Mouse (Mus musculus): Measurements from ENCODE around the gene P2rx1.

Gene P2rx1

GRCm38 (mm10) chr11:73020953-73021800 lies 22.3 kb downstream of the P2rx1 start:
- in situ Hi-C loops (cut with MboI, MseI): no loop called here

DNA sequence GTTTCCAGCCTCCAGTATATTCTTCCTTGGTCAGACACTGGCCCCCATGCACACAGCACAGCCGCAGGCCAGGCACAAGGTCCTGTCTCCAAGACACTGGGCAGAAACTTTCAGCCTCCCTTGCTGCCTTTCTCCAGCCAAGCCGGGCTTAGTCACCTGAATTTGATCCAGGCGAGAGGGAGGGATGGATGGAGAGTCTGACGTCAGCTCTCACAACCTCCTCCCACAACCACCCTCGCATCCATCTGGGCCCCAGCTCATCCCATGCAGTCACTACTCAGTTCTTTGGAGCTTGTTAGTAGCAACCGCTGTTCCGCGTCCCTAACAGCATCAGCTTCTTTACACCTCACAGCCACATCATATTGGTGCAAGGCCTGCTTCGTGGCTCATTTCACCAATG lies 24.2 kb downstream of the P2rx1 start:
- in situ Hi-C loops (cut with MboI, MseI): no loop called here

DNA sequence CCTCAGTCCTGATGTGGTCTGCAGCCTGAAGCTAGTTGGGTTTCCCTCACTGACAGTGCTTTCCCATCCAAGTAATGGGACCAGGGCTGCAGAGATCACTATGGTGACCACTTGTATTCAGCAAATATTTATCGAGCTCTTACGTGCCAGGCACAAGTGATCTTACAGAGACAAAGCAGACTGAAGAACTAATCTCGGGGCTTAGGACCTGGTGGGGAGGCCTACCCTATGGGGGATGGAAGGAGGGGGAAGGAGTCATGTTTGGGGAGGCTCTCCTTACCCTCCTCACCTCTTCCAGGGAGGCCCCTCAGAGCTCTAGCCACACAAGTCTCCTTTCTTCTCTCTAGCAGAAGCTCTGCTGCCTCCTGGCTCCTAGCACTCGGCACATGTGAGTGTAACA lies 24.9 kb downstream of the P2rx1 start:
- in situ Hi-C loops (cut with MboI, MseI): no loop called here

GRCm38 (mm10) chr11:73024236-73024904 lies 25.5 kb downstream of the P2rx1 start:
- in situ Hi-C loops (cut with MboI, MseI): no loop called here

DNA sequence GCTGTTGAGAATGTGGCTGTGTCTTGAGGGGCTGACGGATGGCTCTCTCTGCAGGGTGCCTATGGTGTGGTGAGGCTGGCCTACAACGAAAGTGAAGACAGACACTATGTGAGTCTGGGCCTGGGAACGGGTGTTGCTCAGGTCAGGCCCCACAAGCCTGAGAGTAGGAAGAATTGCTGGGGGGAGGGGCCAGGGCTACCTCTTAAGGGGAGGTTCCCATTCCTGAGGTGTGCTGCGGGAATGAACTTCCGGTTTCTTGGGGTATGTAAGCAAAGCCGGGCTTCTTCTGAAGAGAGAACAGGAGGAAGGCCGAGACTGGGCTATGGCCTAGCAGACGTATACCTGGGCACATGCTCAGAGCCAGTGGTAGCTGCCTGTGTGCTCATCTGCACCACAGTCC lies 28.1 kb downstream of the P2rx1 start:
- in situ Hi-C loops (cut with MboI, MseI): no loop called here

DNA sequence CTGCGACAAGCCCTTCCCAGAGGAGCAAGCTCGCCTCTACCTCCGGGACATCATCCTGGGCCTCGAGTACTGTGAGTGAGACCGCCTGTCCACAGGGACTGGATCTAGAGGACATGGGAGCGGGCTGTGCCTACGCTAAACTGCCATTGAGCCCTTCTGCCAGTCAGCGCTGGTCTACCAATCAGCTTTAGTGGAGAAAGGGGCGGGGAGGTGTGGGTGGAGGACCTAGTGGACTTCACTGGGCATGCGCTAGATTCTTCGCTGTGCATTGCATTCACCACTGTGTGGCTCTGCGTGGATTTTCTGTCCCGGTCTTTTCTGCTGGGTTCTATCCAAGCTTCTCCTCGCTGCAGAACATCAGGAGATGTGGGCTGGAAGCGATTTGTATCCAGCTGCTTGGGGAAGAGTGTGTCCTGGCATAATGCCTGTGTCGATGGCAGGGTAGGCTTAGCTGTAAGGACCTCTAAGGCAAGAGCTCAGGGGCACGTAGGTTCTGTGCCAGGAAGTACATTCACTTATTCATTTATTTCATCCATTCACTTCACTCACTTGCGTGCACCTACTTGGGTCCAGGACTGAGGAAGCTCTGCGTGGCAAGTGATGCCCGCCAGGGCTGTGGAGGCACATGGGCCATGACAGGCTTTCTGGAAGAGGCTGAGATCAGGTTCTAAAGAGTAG lies 32.1 kb downstream of the P2rx1 start:
- in situ Hi-C loops (cut with MboI, MseI): no loop called here

DNA sequence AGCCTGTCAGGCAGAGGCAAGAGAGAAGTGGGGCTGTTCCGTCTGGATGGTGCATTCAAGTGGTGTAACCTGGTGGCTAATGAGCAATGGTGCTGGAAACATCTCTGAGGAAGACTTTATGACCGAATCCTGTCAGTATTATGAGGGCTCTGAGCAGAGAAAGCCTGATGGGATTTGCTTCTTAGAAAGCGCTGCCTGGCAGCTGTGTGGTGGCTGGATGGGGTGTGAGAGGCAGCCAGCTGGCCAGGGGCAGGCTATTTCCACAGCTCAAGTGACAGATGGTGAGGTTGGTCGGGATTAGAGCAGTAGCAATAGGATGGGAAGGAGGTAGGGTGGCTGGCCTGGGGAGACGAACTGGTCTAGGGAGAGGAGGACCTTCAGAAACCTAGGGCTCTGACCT lies 32.6 kb downstream of the P2rx1 start:
- in situ Hi-C loops (cut with MboI, MseI): no loop called here

GRCm38 (mm10) chr11:73036077-73036476 lies 37.2 kb downstream of the P2rx1 start:
- in situ Hi-C loops (cut with MboI, MseI): no loop called here

GRCm38 (mm10) chr11:73036889-73037288 lies 38.0 kb downstream of the P2rx1 start:
- in situ Hi-C loops (cut with MboI, MseI): no loop called here

- in situ Hi-C loops (cut with MboI, MseI): no loop called here
Measured at GRCm38 (mm10) chr11:73037691-73038090, 38.8 kb downstream of the P2rx1 start.

- in situ Hi-C loops (cut with MboI, MseI): no loop called here
Measured at GRCm38 (mm10) chr11:73039102-73039799, 40.3 kb downstream of the P2rx1 start.

DNA sequence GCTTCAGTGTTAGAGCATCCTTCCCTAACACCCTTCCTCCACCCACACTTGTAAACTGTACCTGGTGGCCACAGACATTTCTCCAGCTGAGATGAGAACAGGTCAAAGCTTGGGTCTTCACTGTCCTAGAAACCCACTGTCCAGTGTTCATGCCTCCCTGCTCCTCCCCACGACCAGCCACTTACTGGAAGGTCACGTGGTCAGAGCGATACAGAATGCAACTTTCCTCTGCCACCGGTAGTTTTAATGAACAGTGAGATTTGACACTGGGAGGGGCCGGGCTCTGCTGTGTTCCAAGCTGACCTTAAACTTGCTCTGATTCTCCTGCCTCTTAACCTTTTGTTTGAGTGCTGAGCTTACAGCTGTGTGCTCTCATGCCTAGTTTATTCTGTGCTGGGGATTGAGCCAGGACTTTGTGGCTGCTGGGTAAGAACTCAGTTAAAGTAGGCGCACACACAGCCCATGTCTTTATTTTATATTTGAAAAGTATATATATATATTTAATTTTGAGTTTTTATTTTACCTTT lies 45.4 kb downstream of the P2rx1 start:
- in situ Hi-C loops (cut with MboI, MseI): no loop called here

- in situ Hi-C loops (cut with MboI, MseI): no loop called here
Measured at GRCm38 (mm10) chr11:73044789-73045188, 45.9 kb downstream of the P2rx1 start.

GRCm38 (mm10) chr11:73047542-73047996 lies 48.7 kb downstream of the P2rx1 start, which contains the start of gene Ncbp3:
Gene Ncbp3 (plus strand): TSS chr11:73047783.
- in situ Hi-C loops (cut with MboI, MseI): no loop called here

- in situ Hi-C loops (cut with MboI, MseI): no loop called here
Measured at GRCm38 (mm10) chr11:73048030-73048876, 49.4 kb downstream of the P2rx1 start.

- in situ Hi-C loops (cut with MboI, MseI): no loop called here
Measured at GRCm38 (mm10) chr11:73049335-73049734, 50.4 kb downstream of the P2rx1 start.

- in situ Hi-C loops (cut with MboI, MseI): no loop called here
Measured at GRCm38 (mm10) chr11:73052795-73053194, 53.9 kb downstream of the P2rx1 start.

GRCm38 (mm10) chr11:73057701-73058100 lies 58.8 kb downstream of the P2rx1 start:
- in situ Hi-C loops (cut with MboI, MseI): no loop called here

- in situ Hi-C loops (cut with MboI, MseI): no loop called here
Measured at GRCm38 (mm10) chr11:73059630-73060029, 60.7 kb downstream of the P2rx1 start.

- in situ Hi-C loops (cut with MboI, MseI): no loop called here
Measured at GRCm38 (mm10) chr11:73061413-73061812, 62.5 kb downstream of the P2rx1 start.
